Mouse (Mus musculus) stomach, embryonic 14.5 days (tissue): Measurements from ENCODE around the gene Laptm5. TPM values are rescaled to one million over a fixed set of nuclear protein-coding genes. Genes with fewer than 3 reads are reported as not detected.
A peak's percentile ranks its signal among the peaks of the same experiment; 100 is the strongest.

Experiments used
- ATAC-seq: fragments of 200-750 bp; cut with Nextera tagmentation; 2 replicates; pipeline ENCODE4 v1.8.0; 2017; ENCODE audit warnings: low read depth, moderate TSS enrichment; ENCODE audit not compliant: insufficient number of reproducible peaks, insufficient read depth, low FRiP score
- H3K27ac ChIP-seq: fragments of 300-500 bp; sonication (generic); 2 replicates; pipeline ENCODE4 v1.5.1; 2014; ENCODE audit warnings: mild to moderate bottlenecking, low read length, moderate library complexity, mixed read lengths
- H3K27me3 ChIP-seq: fragments of 300-500 bp; sonication (generic); 2 replicates; pipeline ENCODE4 v1.6.1; 2014; ENCODE audit warnings: low read length, control low read depth, mixed read lengths; ENCODE audit not compliant: control insufficient read depth, insufficient read depth
- H3K36me3 ChIP-seq: fragments of 300-500 bp; sonication (generic); 2 replicates; pipeline ENCODE4 v1.6.1; 2014; ENCODE audit warnings: mild to moderate bottlenecking, control low read depth, low read length, moderate library complexity, mixed read lengths; ENCODE audit not compliant: control insufficient read depth, insufficient read depth
- H3K4me1 ChIP-seq: fragments of 300-500 bp; sonication (generic); 2 replicates; pipeline ENCODE4 v1.6.1; 2014; ENCODE audit warnings: low read length, control low read depth, mixed read lengths; ENCODE audit not compliant: control insufficient read depth, insufficient read depth
- H3K4me2 ChIP-seq: fragments of 300-500 bp; sonication (generic); replicated peaks from 2 replicates; pipeline ENCODE4 v1.6.1; 2014; ENCODE audit warnings: low read depth, low read length, control low read depth
- H3K4me3 ChIP-seq: fragments of 300-500 bp; sonication (generic); 2 replicates; pipeline ENCODE4 v1.5.1; 2014; ENCODE audit warnings: low read depth, low read length, control low read depth
- H3K9ac ChIP-seq: fragments of 300-500 bp; sonication (generic); replicated peaks from 2 replicates; pipeline ENCODE4 v1.6.1; 2014; ENCODE audit warnings: low read depth, mild to moderate bottlenecking, control low read depth, low read length, moderate library complexity, mixed read lengths
- H3K9me3 ChIP-seq: fragments of 300-500 bp; sonication (generic); 2 replicates; pipeline ENCODE4 v1.6.1; 2016; ENCODE audit warnings: low read depth, low read length, control low read depth; ENCODE audit not compliant: control insufficient read depth
- WGBS: fragments of 180-500 bp; shearing (Covaris S2); extraction: QIAGEN DNeasy Blood & Tissue Kit; methylation state at CpG from one replicate; pipeline ENCODE4 v1.1.7; 2014; 5-methylcytosine and 5-hydroxymethylcytosine counted together
- polyA plus RNA-seq: library from polyadenylated mRNA; unstranded; fragments of >200 nt; fragmentation: Nextera tagmentation; extraction: Ambion mirVana; gene quantifications from 2 replicates; pipeline ENCODE4 v1.2.1, GENCODE M21; 2014

The Laptm5 gene
- polyA plus RNA-seq, 1 experiment from 2014 or later = 49.4 TPM

DNA sequence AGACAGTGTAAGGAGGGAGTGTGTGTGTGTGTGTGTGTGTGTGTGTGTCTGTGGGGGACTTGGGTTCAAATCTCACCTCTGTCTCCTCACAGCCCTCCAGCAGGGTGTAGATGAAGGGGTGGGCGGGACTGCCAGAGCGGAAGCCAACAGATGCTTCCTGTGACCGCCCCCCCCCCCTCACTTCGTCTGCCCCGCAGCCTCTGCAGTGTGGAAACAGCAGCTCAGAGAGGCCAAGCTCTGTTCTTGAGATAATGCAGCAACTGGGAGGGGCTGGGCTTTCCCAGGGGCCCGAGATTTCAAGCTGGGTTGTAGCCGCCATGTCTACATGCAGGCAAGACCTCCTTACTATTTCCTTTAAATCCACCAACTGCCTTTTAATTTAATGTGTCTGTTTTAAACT lies 2.3 kb upstream of the Laptm5 start:
- H3K27ac ChIP-seq = no peak overlapping the region
- 30% methylated on average over 7 of the region's 7 CpGs for WGBS

DNA sequence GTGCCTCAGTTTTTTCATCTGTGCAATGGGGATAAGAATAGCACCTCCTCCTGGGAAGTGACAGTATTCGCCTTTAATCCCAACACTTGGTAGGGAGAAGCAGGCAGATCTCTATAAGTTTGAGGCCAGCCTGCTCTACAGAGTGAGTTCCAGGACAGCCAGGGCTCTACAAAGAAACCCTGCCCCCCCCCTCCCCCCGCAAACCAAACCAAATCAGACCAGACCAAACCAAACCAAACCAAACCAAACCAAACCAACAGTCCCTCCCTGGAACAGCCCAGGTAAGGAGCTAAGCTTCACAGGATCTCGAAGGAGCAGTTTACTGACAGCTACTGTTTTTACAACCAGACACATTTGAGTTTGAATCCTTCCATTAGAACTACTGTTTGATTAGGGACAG lies 299 bp upstream of the Laptm5 start:
- Histone ChIP-seq H3K9me3 (no peaks in the 10 kb centered on the region), H3K4me1 (no peaks in the 10 kb centered on the region), H3K27ac (no peak overlapping the region), H3K27me3 (no peaks in the 10 kb centered on the region), H3K36me3 (no peaks in the 10 kb centered on the region), H3K4me2 (no peak overlapping the region), H3K4me3 (no peak overlapping the region), H3K9ac (no peak overlapping the region)
- WGBS = 79% methylated on average over 3 of the region's 3 CpGs
- no peak for ATAC-seq

More for the DNA sequence above, 2.3 kb upstream of the Laptm5 start:
- Histone ChIP-seq H3K9me3 (no peaks in the 10 kb centered on the region), H3K4me1 (no peaks in the 10 kb centered on the region), H3K27me3 (no peaks in the 10 kb centered on the region), H3K4me2 (no peak overlapping the region), H3K36me3 (no peaks in the 10 kb centered on the region), H3K9ac (no peak overlapping the region), H3K4me3 (no peak overlapping the region)
- ATAC-seq = no peak

DNA sequence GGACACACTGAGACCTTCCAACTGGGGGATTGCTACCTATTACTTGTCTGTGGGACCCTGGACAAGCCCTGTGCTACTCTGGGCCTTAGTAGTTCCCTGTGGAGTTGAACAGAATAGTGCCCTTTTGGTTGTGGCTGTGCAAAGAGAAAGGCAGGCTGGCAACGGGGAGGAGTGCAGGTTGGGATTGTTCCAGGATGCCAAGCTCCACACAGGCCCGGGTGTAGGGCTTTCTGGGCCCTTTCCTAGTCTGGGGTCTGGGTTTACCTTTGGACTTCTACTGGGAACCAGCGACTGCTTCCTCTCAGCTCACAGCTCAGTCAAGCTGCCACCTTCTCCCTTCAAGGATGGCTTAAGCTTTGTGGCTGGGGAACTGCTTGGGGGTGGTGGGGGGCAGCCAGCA lies 586 bp downstream of the Laptm5 start:
- 84% methylated on average over 3 of the region's 3 CpGs for WGBS
- H3K27me3 ChIP-seq = no peaks in the 10 kb centered on the region
- no peak overlapping the region for H3K4me3 ChIP-seq
- no peaks in the 10 kb centered on the region for H3K9me3 ChIP-seq
- H3K4me1 ChIP-seq = no peaks in the 10 kb centered on the region
- no peak overlapping the region for H3K9ac ChIP-seq
- peak overlapping the region; percentile 28; the same call in 1 of the 2 replicates for H3K27ac ChIP-seq
- H3K36me3 ChIP-seq = no peaks in the 10 kb centered on the region
- H3K4me2 ChIP-seq = no peak overlapping the region
- no peak for ATAC-seq

DNA sequence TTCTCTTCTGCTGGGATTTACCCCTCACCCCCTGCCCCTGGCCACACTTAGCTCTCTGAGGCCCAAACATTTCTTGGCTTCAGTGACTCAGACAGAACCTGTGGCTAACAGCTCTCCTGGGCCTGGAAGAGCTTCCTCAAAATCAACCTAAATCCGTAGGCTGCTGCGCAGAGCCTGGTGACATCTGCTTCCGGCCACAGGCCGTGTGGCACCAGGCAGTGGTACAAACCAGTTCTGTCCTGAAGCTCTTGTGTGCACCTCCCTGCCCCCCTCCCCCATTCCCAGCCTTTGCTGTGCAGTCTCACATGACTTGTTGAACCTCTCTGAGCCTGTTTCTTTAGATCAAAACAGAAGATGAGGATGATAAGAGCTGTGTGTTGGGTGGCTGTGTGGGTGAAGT lies 1.1 kb downstream of the Laptm5 start:
- Histone ChIP-seq H3K36me3 (no peaks in the 10 kb centered on the region), H3K27ac (no peak overlapping the region), H3K9ac (no peak overlapping the region), H3K9me3 (no peaks in the 10 kb centered on the region), H3K4me1 (no peaks in the 10 kb centered on the region), H3K4me2 (no peak overlapping the region), H3K27me3 (no peaks in the 10 kb centered on the region), H3K4me3 (no peak overlapping the region)
- WGBS = 86% methylated on average over 4 of the region's 4 CpGs
- ATAC-seq = no peak

DNA sequence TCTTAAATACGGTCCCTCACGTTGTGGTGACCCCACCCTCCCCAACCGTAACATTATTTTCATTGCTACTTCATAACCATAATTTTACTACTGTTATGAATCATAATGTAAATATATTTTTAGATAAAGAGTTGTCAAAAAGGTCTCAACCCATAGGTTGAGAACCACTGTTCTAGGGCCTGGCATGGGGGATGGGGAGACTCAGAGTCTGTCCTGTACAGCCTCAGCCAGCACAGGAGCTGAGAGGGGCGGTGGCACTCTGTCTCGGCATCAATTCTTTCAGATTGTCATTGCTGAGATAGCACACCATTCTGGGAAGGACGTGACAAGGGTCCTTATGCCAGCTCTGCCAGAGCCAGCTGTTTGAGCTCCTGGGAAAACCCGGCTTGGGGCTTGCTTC lies 1.6 kb downstream of the Laptm5 start:
- H3K4me2 ChIP-seq = no peak overlapping the region

DNA sequence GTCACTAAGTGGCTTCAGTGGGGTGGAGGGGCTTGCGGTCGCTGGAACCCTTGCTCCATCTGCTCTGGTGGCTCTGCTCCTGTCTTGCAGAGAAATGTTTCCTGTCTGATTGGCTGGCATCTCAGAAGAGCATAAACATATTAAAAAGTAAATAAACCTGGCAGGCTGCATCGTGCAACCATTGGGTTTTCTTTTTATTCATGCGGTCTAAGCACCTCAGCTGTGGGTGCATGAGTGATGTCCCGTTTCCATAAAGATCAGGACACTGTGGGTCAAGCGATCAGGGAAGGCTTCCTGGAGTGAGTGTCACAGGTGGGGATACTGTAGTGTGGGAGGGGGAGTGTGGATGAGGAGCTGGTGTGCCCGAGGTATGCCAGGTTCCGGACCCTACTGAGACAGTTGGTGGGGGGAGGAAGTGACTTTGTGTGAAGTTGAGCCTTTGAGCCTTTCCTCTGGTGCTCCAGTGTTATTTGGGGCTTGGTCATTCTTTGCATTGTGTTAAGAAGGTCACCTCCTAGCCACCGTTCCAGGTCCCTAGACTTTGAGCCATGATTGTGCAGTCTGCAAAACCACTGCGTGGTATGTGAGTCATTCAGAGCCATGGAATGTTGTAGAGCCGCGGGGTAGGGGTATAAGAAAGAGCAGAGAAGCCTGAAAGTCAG lies 2.2 kb downstream of the Laptm5 start:
- H3K27me3 ChIP-seq = no peaks in the 10 kb centered on the region
- no peak overlapping the region for H3K4me2 ChIP-seq
- WGBS = 60% methylated on average over 12 of the region's 12 CpGs
- no peaks in the 10 kb centered on the region for H3K9me3 ChIP-seq
- H3K36me3 ChIP-seq = no peaks in the 10 kb centered on the region
- no peak overlapping the region for H3K4me3 ChIP-seq
- ATAC-seq = no peak
- no peak overlapping the region for H3K9ac ChIP-seq
- no peak overlapping the region for H3K27ac ChIP-seq
- H3K4me1 ChIP-seq = no peaks in the 10 kb centered on the region

More for the DNA sequence above, 1.6 kb downstream of the Laptm5 start:
- no peak overlapping the region for H3K4me3 ChIP-seq
- no peak overlapping the region for H3K9ac ChIP-seq
- H3K4me1 ChIP-seq = no peaks in the 10 kb centered on the region
- H3K27me3 ChIP-seq = no peaks in the 10 kb centered on the region
- no peak overlapping the region for H3K27ac ChIP-seq
- ATAC-seq = no peak
- WGBS = 68% methylated on average over 7 of the region's 7 CpGs
- H3K9me3 ChIP-seq = no peaks in the 10 kb centered on the region
- H3K36me3 ChIP-seq = no peaks in the 10 kb centered on the region

DNA sequence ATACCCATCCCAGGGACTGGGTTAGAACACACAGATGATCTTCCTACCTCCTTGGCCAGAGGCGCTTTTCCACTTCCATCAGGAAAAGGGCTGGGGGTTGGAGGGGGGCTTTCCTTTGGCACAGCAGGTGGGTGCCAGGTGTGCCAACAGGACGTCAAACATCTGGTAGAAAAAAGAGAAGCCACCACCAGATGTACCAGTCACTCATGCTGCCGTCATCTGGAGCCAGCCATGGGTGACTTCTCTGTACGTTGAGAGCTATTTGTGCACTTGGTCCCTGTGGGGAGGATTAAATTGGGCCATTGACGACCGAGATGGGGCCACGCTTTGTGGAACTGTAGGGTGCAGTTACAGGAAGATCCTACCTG lies 2.7 kb downstream of the Laptm5 start:
- H3K4me2 ChIP-seq = no peak overlapping the region
- H3K9ac ChIP-seq = no peak overlapping the region
- no peaks in the 10 kb centered on the region for H3K36me3 ChIP-seq
- WGBS = 64% methylated on average over 7 of the region's 7 CpGs
- H3K4me1 ChIP-seq = no peaks in the 10 kb centered on the region
- H3K9me3 ChIP-seq = no peaks in the 10 kb centered on the region
- H3K27me3 ChIP-seq = no peaks in the 10 kb centered on the region
- no peak overlapping the region for H3K27ac ChIP-seq
- H3K4me3 ChIP-seq = no peak overlapping the region
- no peak for ATAC-seq

DNA sequence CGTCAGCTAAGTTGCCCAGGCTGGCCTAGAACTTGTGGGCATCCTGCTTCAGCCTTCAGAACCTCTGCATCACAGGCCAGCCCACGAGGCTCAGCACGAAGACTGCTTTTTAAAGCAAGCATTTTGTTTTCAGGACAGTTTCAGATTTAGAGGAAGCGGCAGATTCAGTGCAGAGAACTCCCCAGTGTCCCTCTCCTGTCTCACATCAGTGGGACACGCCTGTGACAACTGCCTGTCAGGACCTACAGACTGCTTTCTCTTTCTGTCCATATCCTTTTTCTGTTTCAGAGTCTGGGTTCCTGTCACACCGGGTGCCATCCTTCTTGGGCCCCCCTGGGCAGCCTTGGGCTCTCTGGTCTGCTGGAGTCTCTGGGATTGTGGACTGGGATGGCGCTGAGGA lies 3.7 kb downstream of the Laptm5 start:
- WGBS = 81% methylated on average over 7 of the region's 7 CpGs
- H3K27ac ChIP-seq = no peak overlapping the region
- no peaks in the 10 kb centered on the region for H3K27me3 ChIP-seq
- H3K4me1 ChIP-seq = no peaks in the 10 kb centered on the region
- H3K4me3 ChIP-seq = no peak overlapping the region
- H3K9me3 ChIP-seq = no peaks in the 10 kb centered on the region
- no peak overlapping the region for H3K4me2 ChIP-seq
- no peaks in the 10 kb centered on the region for H3K36me3 ChIP-seq
- ATAC-seq = no peak
- no peak overlapping the region for H3K9ac ChIP-seq

DNA sequence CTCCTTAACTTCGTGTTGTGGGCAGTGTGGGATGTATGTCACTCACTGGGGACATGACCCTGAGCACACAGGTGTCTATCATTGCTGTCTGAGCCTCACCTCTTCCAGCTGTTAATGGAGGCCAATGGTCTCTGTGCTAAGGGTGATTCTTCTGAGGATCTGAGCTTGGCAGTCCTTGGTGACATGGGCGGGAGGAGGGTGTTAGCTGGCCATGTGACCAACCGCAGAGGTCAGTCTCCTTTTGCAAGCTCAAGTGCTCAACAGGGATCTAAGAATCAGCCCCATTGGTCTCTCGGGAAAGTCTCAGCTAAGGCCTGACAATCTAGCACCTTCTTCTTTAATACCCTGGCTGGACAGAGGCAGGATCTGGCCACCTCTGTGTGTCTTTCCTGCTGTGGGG lies 4.6 kb downstream of the Laptm5 start:
- no peaks in the 10 kb centered on the region for H3K36me3 ChIP-seq
- WGBS = 58% methylated on average over 4 of the region's 4 CpGs
- ATAC-seq = no peak
- H3K4me3 ChIP-seq = no peak overlapping the region
- no peak overlapping the region for H3K4me2 ChIP-seq
- H3K27me3 ChIP-seq = no peaks in the 10 kb centered on the region
- no peaks in the 10 kb centered on the region for H3K9me3 ChIP-seq
- no peak overlapping the region for H3K27ac ChIP-seq
- no peak overlapping the region for H3K9ac ChIP-seq
- H3K4me1 ChIP-seq = no peaks in the 10 kb centered on the region
